Mouse (Mus musculus): ENCODE results near the gene Cd86. TPM values are rescaled to one million over a fixed set of nuclear protein-coding genes. Genes with fewer than 3 reads are reported as not detected.

Gene Cd86
- polyA plus RNA-seq, 1 experiment from 2014 or later, result 2.0 TPM

DNA sequence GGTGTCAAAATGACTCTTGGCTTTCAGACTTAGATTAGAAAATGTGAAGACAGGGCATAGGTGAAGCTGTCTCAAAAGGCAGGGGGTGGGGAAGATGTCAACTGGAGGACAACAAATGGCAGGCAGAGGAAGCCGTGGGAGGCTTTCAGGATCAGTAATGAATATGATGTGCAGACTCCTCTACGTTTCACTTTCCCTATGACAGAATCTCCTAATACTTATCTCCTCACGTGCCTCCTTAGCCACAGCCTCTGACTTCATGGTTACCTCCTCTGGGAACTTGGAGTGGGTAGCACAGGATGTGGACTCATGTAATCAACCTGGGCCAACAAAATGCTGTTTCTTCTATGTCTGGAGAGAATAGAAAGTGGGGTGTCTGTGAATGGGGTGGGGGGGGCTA lies 63.2 kb downstream of the Cd86 start:
- Histone ChIP-seq H3K9ac (ENCODE audit: low read length) (no peak overlapping the region), H3K36me3 (ENCODE audit: control insufficient read depth, insufficient read depth, low read length) (no peaks in the 10 kb centered on the region), H3K27me3 (replicated peaks; ENCODE audit: control insufficient read depth, insufficient read depth, low read length) (no peaks in the 10 kb centered on the region), H3K4me1 (replicated peaks; ENCODE audit: control insufficient read depth, insufficient read depth, low read length) (no peaks in the 10 kb centered on the region), H3K9me3 (ENCODE audit: control insufficient read depth, low read length) (no peaks in the 10 kb centered on the region), H3K4me2 (ENCODE audit: low read length) (no peak overlapping the region), H3K27ac (ENCODE audit: low read depth) (no peak overlapping the region), H3K4me3 (ENCODE audit: low read depth, low read length) (no peak overlapping the region)
- no peak for DNase-seq (ENCODE audit: low spot score)
- WGBS, result 63% methylated on average over 3 of the region's 3 CpGs
- ATAC-seq (replicated peaks; ENCODE audit: low FRiP score, low TSS enrichment, low read depth), result no peak

DNA sequence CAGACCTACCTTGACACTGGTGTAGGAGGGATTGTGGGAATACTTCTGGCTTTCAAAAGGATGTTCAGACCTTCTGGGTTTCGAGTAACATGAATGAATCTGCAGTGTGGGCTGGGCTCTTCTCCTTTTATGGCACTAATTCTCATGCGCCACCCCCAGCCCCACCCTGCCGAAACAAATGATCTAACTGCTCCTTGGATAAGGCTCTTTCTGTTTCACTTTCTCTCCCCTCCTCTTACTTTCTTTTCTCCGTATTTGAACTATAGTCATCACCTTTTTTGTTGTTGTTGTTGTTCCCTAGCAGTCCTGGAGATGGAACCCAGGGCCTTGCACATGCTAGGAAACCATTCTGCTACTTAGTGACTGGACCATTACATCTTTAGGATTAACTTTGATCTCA lies 67.6 kb downstream of the Cd86 start:
- no peaks in the 10 kb centered on the region for H3K4me1 ChIP-seq (replicated peaks; ENCODE audit: control insufficient read depth, insufficient read depth, low read length)
- H3K27ac ChIP-seq (ENCODE audit: low read depth), result no peak overlapping the region
- H3K27me3 ChIP-seq (replicated peaks; ENCODE audit: control insufficient read depth, insufficient read depth, low read length), result no peaks in the 10 kb centered on the region
- H3K9me3 ChIP-seq (ENCODE audit: control insufficient read depth, low read length), result no peaks in the 10 kb centered on the region
- H3K36me3 ChIP-seq (ENCODE audit: control insufficient read depth, insufficient read depth, low read length), result no peaks in the 10 kb centered on the region
- H3K4me3 ChIP-seq (ENCODE audit: low read depth, low read length), result no peak overlapping the region
- DNase-seq (ENCODE audit: low spot score) (no peak), ATAC-seq (replicated peaks; ENCODE audit: low FRiP score, low TSS enrichment, low read depth) (no peak)
- H3K9ac ChIP-seq (ENCODE audit: low read length), result no peak overlapping the region
- WGBS, result 62% methylated on average over 4 of the region's 4 CpGs
- H3K4me2 ChIP-seq (ENCODE audit: low read length), result no peak overlapping the region

DNA sequence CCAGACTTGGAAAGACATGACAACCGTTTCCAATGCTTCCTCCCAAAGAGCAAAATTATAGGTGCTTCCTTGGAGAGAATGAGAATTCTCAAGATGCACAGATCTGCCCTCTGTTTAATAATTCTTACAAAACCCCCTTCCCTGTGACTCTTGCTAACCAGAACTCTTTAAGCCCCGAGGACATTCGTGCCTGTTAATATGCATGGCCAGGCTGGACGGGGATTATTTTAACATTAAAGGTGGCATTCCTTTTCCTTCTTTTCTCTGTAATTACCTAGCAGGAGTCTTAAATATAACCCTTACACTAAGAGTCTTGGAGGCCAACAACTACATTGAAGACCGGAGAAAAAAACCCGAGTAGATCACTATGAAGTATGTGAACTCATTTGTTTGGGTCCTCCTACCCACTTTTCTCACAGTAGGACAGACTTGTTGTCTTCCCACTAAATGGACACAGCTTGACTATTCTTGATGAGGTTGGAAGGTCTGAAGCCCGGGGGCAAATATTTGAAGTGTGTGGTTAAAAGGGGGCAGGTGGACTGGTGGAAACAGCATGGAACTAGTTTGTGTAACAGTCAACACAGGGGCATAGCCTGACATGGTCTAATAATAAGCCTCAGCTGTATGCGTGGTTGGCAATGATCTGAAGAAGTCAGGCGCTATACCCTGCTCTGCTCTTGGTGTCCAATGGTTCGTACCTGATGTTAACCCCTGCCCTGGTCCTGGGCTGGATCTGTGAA lies 69.0 kb downstream of the Cd86 start:
- no peak for ATAC-seq (replicated peaks; ENCODE audit: low FRiP score, low TSS enrichment, low read depth)
- no peaks in the 10 kb centered on the region for H3K36me3 ChIP-seq (ENCODE audit: control insufficient read depth, insufficient read depth, low read length)
- no peak overlapping the region for H3K27ac ChIP-seq (ENCODE audit: low read depth)
- no peak overlapping the region for H3K4me3 ChIP-seq (ENCODE audit: low read depth, low read length)
- WGBS, result 90% methylated on average over 10 of the region's 10 CpGs
- H3K4me1 ChIP-seq (replicated peaks; ENCODE audit: control insufficient read depth, insufficient read depth, low read length), result no peaks in the 10 kb centered on the region
- no peak overlapping the region for H3K4me2 ChIP-seq (ENCODE audit: low read length)
- no peaks in the 10 kb centered on the region for H3K27me3 ChIP-seq (replicated peaks; ENCODE audit: control insufficient read depth, insufficient read depth, low read length)
- no peak for DNase-seq (ENCODE audit: low spot score)
- H3K9me3 ChIP-seq (ENCODE audit: control insufficient read depth, low read length), result no peaks in the 10 kb centered on the region
- H3K9ac ChIP-seq (ENCODE audit: low read length), result no peak overlapping the region

DNA sequence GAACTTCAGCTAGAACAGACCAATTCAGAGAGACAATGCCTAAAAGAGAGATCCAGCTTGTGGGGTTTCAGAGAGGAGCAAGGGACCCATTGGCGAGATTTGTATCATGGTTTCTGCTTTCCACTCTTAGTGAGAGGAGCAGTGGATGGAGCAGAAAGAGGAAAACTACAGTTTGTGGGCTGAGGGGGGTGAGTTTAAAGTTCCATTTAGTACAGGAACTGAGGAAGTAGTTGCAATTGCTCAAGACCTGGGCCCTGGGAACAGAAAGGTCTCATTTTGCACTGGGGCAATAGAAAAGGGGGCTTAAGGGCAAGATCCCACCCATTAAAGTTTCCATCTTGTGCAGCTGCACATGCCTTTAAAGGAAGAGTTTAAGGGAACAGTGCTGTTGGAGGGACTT lies 76.0 kb downstream of the Cd86 start:
- H3K4me3 ChIP-seq (ENCODE audit: low read depth, low read length), result no peak overlapping the region

DNA sequence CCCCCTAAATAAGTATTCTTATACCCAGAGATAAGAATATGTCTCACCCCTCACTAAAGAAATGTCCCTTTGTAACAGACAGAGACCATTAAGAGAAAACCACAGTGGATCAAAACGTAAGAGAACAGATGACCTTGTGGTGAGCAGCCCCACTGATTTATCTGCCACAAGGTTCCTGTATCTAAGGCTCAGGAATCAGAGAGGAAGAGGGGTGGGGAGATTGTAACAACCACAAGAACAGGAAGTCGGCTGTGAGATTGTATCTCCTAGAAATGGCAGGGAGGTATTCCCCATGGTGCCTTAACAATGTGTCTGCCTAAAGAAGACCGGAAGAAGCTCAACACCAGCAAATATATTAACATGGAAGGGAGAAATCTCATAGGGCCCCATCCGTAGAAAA lies 77.9 kb downstream of the Cd86 start:
- Histone ChIP-seq H3K4me2 (ENCODE audit: low read length) (no peak overlapping the region), H3K27ac (ENCODE audit: low read depth) (no peak overlapping the region), H3K4me1 (replicated peaks; ENCODE audit: control insufficient read depth, insufficient read depth, low read length) (no peaks in the 10 kb centered on the region), H3K27me3 (replicated peaks; ENCODE audit: control insufficient read depth, insufficient read depth, low read length) (no peaks in the 10 kb centered on the region), H3K4me3 (ENCODE audit: low read depth, low read length) (no peak overlapping the region), H3K9me3 (ENCODE audit: control insufficient read depth, low read length) (no peaks in the 10 kb centered on the region), H3K36me3 (ENCODE audit: control insufficient read depth, insufficient read depth, low read length) (no peaks in the 10 kb centered on the region), H3K9ac (ENCODE audit: low read length) (no peak overlapping the region)
- WGBS, result 70% methylated on average over 4 of the region's 4 CpGs
- DNase-seq (ENCODE audit: low spot score) (no peak), ATAC-seq (replicated peaks; ENCODE audit: low FRiP score, low TSS enrichment, low read depth) (no peak)

More for the DNA sequence above, 76.0 kb downstream of the Cd86 start:
- WGBS, result 71% methylated on average over 1 of the region's 1 CpGs
- Histone ChIP-seq H3K4me2 (ENCODE audit: low read length) (no peak overlapping the region), H3K27me3 (replicated peaks; ENCODE audit: control insufficient read depth, insufficient read depth, low read length) (no peaks in the 10 kb centered on the region), H3K4me1 (replicated peaks; ENCODE audit: control insufficient read depth, insufficient read depth, low read length) (no peaks in the 10 kb centered on the region), H3K27ac (ENCODE audit: low read depth) (no peak overlapping the region), H3K36me3 (ENCODE audit: control insufficient read depth, insufficient read depth, low read length) (no peaks in the 10 kb centered on the region), H3K9me3 (ENCODE audit: control insufficient read depth, low read length) (no peaks in the 10 kb centered on the region), H3K9ac (ENCODE audit: low read length) (no peak overlapping the region)
- DNase-seq (ENCODE audit: low spot score) (no peak), ATAC-seq (replicated peaks; ENCODE audit: low FRiP score, low TSS enrichment, low read depth) (no peak)

DNA sequence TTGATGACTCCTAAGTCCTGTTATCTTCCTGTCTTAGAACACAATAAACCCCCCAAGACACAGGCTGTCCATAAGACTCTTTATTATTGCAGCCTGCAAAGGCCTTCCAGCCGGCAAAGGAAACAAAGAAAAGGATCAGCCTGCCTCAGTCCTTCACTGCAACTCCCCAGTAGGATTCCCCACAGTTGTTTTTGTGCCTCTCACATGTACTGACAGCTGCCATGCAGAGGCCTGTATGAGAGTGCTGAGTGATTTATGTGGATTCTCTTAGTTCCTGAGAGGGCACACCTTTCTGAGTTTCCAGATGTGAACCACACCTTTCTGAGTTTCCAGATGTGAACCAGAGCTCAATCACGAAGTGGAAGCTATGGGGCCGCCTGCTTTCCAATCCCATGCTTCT lies 83.8 kb downstream of the Cd86 start:
- no peak for ATAC-seq (replicated peaks; ENCODE audit: low FRiP score, low TSS enrichment, low read depth)
- no peak overlapping the region for H3K27ac ChIP-seq (ENCODE audit: low read depth)
- no peaks in the 10 kb centered on the region for H3K4me1 ChIP-seq (replicated peaks; ENCODE audit: control insufficient read depth, insufficient read depth, low read length)
- H3K4me2 ChIP-seq (ENCODE audit: low read length), result no peak overlapping the region
- no peak for DNase-seq (ENCODE audit: low spot score)
- H3K9ac ChIP-seq (ENCODE audit: low read length), result no peak overlapping the region
- H3K4me3 ChIP-seq (ENCODE audit: low read depth, low read length), result no peak overlapping the region
- WGBS, result 61% methylated on average over 3 of the region's 3 CpGs
- H3K36me3 ChIP-seq (ENCODE audit: control insufficient read depth, insufficient read depth, low read length), result no peaks in the 10 kb centered on the region
- H3K27me3 ChIP-seq (replicated peaks; ENCODE audit: control insufficient read depth, insufficient read depth, low read length), result no peaks in the 10 kb centered on the region
- no peaks in the 10 kb centered on the region for H3K9me3 ChIP-seq (ENCODE audit: control insufficient read depth, low read length)

DNA sequence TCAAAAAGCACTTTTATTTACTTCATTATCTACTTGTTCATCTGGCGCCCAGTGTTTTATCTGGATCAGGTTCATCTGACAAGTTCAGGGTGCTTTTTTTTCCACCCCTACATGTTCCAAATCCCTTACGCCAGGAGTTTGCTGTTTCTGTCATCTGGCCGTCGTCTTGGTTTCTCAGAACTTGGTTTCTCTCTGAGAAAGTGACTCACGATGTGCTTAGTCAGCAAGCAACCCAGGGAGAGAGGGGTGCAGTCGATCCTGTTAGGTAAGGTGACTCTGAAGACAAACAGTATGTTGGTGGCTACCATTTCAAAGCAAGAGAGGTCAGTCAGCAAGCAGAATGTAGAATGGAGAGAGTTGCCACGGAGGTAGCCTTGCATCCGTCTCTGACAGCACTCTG lies 93.9 kb downstream of the Cd86 start:
- Histone ChIP-seq H3K9me3 (ENCODE audit: control insufficient read depth, low read length) (no peaks in the 10 kb centered on the region), H3K27ac (ENCODE audit: low read depth) (no peak overlapping the region), H3K27me3 (replicated peaks; ENCODE audit: control insufficient read depth, insufficient read depth, low read length) (no peaks in the 10 kb centered on the region), H3K4me2 (ENCODE audit: low read length) (no peak overlapping the region), H3K9ac (ENCODE audit: low read length) (no peak overlapping the region), H3K4me3 (ENCODE audit: low read depth, low read length) (no peak overlapping the region), H3K36me3 (ENCODE audit: control insufficient read depth, insufficient read depth, low read length) (no peaks in the 10 kb centered on the region), H3K4me1 (replicated peaks; ENCODE audit: control insufficient read depth, insufficient read depth, low read length) (no peaks in the 10 kb centered on the region)
- ATAC-seq (replicated peaks; ENCODE audit: low FRiP score, low TSS enrichment, low read depth) (no peak), DNase-seq (ENCODE audit: low spot score) (no peak)
- 59% methylated on average over 8 of the region's 8 CpGs for WGBS

DNA sequence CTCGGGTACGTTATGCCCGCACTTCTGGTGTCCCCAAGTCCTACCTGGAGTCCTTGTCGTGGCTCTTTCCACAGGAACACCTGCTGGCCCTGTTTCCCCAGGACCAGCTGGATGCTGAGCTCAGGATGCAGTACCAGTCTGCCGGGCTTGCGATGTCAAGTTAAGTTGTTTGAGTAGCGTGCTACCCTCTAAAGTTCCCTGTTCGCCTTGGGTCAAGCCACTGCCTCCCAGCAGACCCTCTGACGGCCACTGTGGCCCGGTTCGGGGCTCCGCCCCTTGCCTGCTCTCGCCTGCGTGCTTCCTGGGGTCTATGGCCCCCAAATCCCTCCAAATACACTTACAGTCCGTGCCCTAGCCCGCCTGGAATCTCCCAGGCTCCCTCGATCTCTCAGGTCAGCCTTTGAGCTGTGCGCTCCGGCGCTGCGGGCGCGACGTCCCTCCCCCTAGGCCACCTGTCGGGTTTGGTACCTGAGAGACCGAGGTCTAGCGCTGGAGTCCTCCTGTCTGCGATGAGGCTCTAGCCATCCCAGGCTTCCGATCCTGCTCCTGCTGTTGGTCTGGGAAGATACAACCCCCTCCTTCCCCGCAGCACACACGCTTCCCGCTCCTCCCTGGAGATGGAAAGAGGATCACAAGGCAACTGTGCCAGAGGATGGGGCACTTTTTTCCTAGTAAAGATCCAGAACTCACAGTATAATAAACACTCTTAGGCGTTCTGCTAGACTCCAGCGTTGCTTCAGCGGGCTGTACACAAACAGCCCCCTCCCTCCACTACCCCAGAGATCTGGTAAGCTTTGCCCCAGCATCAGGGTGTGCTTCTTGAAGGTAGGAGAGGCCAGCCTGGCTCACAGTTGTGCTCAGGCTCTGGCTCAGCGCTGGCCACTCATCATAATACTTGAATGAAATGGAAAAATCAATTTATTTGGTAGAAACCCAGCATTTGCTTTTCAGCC lies 104.2 kb downstream of the Cd86 start, which contains the start of gene Casr:
Gene Casr (minus strand): TSS at position 756 of the 953 bp plus-strand sequence.
- peaks cover 21% of the 10 kb centered on the region for H3K27me3 ChIP-seq (replicated peaks; ENCODE audit: control insufficient read depth, insufficient read depth, low read length)
- DNase-seq (ENCODE audit: low spot score) (peak; percentile 60), ATAC-seq (replicated peaks; ENCODE audit: low FRiP score, low TSS enrichment, low read depth) (no peak)
- H3K4me1 ChIP-seq (replicated peaks; ENCODE audit: control insufficient read depth, insufficient read depth, low read length), result 0 out of 2 replicates have a peak, but pooled peaks cover 3% of the 10 kb centered on the region
- 4% methylated on average over 36 of the region's 36 CpGs for WGBS
- no peak within 1 kb of the TSS for H3K27ac ChIP-seq (ENCODE audit: low read depth)
- H3K36me3 ChIP-seq (ENCODE audit: control insufficient read depth, insufficient read depth, low read length), result no peaks in the 10 kb centered on the region
- peak within 1 kb of the TSS; percentile 23 for H3K4me3 ChIP-seq (ENCODE audit: low read depth, low read length)
- peak within 1 kb of the TSS; percentile 55 for H3K4me2 ChIP-seq (ENCODE audit: low read length)
- H3K9me3 ChIP-seq (ENCODE audit: control insufficient read depth, low read length), result no peaks in the 10 kb centered on the region
- no peak within 1 kb of the TSS for H3K9ac ChIP-seq (ENCODE audit: low read length)

Measured in intestine, embryonic 14.5 days (tissue).